Mouse (Mus musculus) lung, postnatal 0 days (tissue): ENCODE data around the gene Btg1.

Source experiments
- CTCF ChIP-seq: IDR thresholded peaks from 2 replicates; pipeline ENCODE4 v1.5.1; 2016; ENCODE audit warnings: antibody characterized with exemption, mild to moderate bottlenecking
- EP300 ChIP-seq: IDR thresholded peaks from 2 replicates; pipeline ENCODE4 v1.6.1; 2016; ENCODE audit warnings: antibody characterized with exemption, mild to moderate bottlenecking, control low read depth

DNA sequence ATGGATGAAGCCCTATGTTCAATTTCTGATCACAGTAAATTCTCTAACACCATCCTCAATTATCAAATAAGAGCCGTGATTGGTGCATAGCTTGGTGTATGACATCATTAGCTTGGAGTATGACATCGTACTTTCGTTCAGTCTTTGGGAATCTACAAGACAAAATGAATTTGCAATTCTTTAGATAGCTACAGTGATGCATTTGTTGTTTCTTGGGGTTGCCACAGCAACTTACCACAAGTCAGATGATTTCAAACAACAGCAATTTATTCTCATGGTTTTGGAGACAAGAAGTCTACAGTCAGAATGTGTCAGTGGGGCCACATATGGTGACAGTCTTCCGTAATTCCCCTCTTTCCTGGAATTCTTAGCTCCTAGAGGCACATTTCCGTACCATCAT, 27.0 kb upstream of the Btg1 start:
- TF ChIP-seq CTCF: no peak
- TF ChIP-seq EP300: no peak
